Mouse (Mus musculus) kidney, adult 10 weeks (tissue): ENCODE measurements around the gene Tmc2. TPM values are rescaled to one million over a fixed set of nuclear protein-coding genes. Genes with fewer than 3 reads are reported as not detected.

ENCODE experiments used
- polyA plus RNA-seq: library from polyadenylated mRNA; stranded (reverse); fragments of 350-450 nt; fragmentation: Illumina TruSeq; extraction: RNeasy Lipid Tissue Mini Kit (QIAGEN cat#74804); gene quantifications from one replicate; pipeline ENCODE4 v1.2.3, GENCODE M21; 2014; ENCODE audit warnings: low read depth, low replicate concordance

The Tmc2 gene
- not detected for polyA plus RNA-seq

GRCm38 (mm10) chr2:130194894-130195293 lies at the start of gene Tmc2:
Tmc2 (plus strand) TSS chr2:130195194.

DNA sequence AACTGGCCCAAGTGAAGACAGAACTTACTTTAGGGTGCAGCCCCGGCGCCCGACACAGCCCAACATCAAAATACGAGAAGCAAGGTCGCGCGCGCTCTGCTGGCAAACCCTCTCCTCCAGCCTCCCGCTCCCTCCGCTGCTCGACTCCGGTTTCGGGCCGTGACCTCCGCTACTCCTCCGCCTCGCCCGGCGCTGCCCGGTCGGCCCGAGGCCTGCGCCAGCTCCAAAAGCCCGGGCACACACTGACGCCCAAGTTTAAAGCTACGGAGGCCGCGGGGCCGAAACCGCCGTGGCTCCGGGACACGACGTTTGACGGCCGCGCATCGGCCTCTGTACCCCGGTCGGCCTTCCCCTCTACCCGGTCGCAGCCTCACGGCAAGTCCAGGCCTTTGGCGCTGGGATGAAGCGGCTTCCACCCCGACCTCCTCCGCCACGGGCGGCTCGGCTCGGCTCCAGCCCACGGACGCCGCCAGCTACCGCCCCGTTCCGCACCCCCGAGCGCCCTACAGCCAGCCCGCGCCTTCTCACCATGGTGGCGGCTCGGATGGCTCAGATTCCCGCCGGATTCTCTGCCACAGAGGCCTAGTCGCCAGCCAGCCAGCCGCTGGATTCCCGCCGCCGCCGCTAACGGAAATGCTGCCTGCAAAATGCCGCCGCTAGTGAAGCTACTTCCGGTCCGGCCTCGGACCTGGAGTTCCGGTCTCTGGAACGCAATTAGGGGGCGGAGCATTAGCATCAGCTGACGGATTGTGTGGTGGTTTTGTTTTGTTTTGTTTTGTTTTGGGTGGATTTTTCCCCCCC lies 16.1 kb upstream of the Tmc2 start, which contains the start of gene Snrpb:
TSS of gene Snrpb (minus strand) at position 698 of the 801 bp plus-strand sequence.

DNA sequence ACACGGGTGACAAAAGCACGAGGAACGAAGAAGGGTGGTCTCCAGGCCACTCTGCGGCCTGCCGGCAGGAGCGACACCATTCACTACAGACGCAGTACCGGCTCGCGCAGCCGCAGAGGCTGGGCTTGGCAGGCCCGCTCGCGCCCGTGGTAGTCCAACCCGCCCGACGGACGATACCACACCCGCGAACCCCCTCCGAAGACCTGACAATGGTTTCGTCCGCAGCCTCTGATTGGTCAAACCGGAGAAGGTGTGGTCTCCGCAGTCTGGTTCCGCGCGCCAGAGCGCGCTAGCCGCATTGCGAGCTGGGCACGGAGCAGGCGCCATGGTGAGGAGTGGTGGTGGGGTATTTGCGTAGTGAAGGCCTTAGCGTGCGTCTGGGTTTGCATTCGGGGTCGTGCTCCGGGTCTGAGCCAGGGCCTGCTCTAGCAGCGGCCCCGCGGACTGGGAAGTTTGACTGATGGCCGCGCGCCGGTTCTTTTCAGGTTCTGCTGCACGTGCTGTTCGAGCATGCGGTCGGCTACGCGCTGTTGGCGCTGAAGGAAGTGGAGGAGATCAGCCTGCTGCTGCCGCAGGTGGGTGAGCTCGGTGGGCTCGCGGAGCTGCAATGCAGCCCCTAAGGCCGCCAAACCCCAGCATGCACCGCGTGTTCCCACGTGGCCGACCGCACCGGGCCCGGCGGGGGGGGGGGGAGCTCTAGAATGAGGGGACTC lies 79.3 kb downstream of the Tmc2 start, which contains the start of gene Nop56:
TSS of gene Nop56 (plus strand) at position 282 of the 713 bp plus-strand sequence.

DNA sequence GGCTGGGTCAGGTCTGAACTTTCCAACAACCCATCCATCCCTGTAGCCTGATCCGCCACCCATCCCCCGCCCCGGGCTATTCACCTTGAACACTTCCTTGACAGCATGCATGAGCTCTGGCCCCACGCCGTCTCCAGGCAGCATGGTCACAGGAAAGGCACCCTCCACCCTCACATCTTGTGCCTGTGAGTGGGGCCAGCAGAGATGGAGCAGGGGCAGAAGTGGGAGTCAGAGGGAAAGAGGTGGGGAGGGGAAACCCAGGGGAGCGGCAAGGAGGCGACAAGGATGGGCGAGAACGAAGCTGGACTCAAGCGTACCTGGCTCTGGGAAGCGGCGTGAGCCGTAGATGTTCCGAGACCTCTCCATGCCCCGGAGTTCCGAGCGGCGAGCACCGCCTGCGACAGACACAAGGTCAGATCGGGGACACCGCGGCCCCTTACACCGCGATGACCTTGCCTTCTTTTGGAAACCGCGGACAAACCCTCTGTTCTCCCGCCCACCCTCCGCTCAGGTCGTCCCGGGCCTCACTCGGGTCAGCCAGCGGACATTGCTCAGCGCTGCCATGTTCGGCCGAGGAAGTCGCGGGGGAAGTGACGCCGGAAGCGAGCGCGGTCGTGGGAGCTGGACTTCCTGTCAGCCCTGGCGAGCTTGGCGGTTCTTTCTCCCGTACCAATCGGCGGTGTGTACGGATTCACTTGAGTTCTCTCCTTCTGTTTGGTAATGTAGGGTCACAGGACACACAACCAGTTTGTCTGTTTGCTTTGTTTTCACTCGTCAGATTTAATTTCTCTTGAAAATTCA lies 89.1 kb downstream of the Tmc2 start, which contains the start of gene Idh3b:
TSS of gene Idh3b (minus strand) at position 694 of the 801 bp plus-strand sequence.

DNA sequence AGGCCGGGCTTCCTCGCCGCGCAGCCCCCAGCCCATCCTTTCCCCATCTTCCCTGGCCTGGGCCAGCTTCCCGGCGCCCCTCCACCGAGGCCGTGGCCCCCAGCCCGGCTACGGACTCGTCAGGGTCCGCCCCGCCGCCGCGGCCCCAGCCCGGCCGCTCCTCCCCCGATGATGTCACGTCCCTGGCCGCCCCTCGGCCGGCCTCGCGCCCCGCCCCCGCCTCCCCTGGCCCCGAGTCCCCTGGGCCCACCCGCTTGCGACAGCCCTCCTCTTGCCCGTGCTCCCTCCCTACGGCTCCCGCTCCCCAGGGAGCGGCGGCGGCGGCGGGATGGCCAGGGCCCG lies 99.9 kb downstream of the Tmc2 start, which contains the start of gene Ebf4:
TSS of gene Ebf4 (plus strand) at position 234 of the 342 bp plus-strand sequence.

Other genes with a start within 250 kb of the Tmc2 start
- gene Tgm3, start 182.8 kb upstream of the Tmc2 start, polyA plus RNA-seq, result not detected
- gene Tgm6, start 82.8 kb upstream of the Tmc2 start, polyA plus RNA-seq, result not detected
- 14.1 TPM for gene Snrpb, start 15.8 kb upstream of the Tmc2 start, polyA plus RNA-seq
- gene Nop56, start 79.2 kb downstream of the Tmc2 start, polyA plus RNA-seq, result 30.7 TPM
- 192 TPM for gene Idh3b, start 89.4 kb downstream of the Tmc2 start, polyA plus RNA-seq
- gene Ebf4, start 100.0 kb downstream of the Tmc2 start, polyA plus RNA-seq, result not detected
- gene Cpxm1, start 202.4 kb downstream of the Tmc2 start, polyA plus RNA-seq, result not detected
- not detected for gene Gm28372, start 210.0 kb downstream of the Tmc2 start, polyA plus RNA-seq
- not detected for gene 1700020A23Rik, start 210.1 kb downstream of the Tmc2 start, polyA plus RNA-seq
- gene Tmem239, start 211.3 kb downstream of the Tmc2 start, polyA plus RNA-seq, result not detected
- 13.0 TPM for gene Vps16, start 229.1 kb downstream of the Tmc2 start, polyA plus RNA-seq
- gene Pced1a, start 229.5 kb downstream of the Tmc2 start, polyA plus RNA-seq, result 4.3 TPM